Mouse (Mus musculus) midbrain, embryonic 12.5 days (tissue): ENCODE data around the gene Tbxas1. TPM values are rescaled to one million over a fixed set of nuclear protein-coding genes. Genes with fewer than 3 reads are reported as not detected.

Source experiments
- ATAC-seq: fragments of 200-750 bp; cut with Nextera tagmentation; 2 replicates; pipeline ENCODE4 v1.8.0; 2017; ENCODE audit warnings: low read depth, moderate TSS enrichment, moderate library complexity; ENCODE audit not compliant: low FRiP score
- H3K27ac ChIP-seq: fragments of 300-500 bp; sonication (generic); replicated peaks from 2 replicates; pipeline ENCODE4 v1.5.1; 2016; ENCODE audit warnings: mild to moderate bottlenecking
- H3K27me3 ChIP-seq: fragments of 300-500 bp; sonication (generic); 2 replicates; pipeline ENCODE4 v1.6.1; 2016; ENCODE audit warnings: mild to moderate bottlenecking
- H3K36me3 ChIP-seq: fragments of 300-500 bp; sonication (generic); 2 replicates; pipeline ENCODE4 v1.6.1; 2016
- H3K4me1 ChIP-seq: fragments of 300-500 bp; sonication (generic); 2 replicates; pipeline ENCODE4 v1.6.1; 2016
- H3K4me2 ChIP-seq: fragments of 300-500 bp; sonication (generic); replicated peaks from 2 replicates; pipeline ENCODE4 v1.6.1; 2016; ENCODE audit warnings: mild to moderate bottlenecking, moderate library complexity
- H3K4me3 ChIP-seq: fragments of 300-500 bp; sonication (generic); 2 replicates; pipeline ENCODE4 v1.5.1; 2016; ENCODE audit warnings: mild to moderate bottlenecking
- H3K9ac ChIP-seq: fragments of 300-500 bp; sonication (generic); replicated peaks from 2 replicates; pipeline ENCODE4 v1.6.1; 2016; ENCODE audit warnings: mild to moderate bottlenecking, moderate library complexity
- H3K9me3 ChIP-seq: fragments of 300-500 bp; sonication (generic); 2 replicates; pipeline ENCODE4 v1.6.1; 2016; ENCODE audit warnings: mild to moderate bottlenecking
- WGBS: fragments of 180-500 bp; shearing (Covaris S2); methylation state at CpG from one replicate; pipeline ENCODE4 v1.1.7; 2016; 5-methylcytosine and 5-hydroxymethylcytosine counted together
- polyA plus RNA-seq: library from polyadenylated mRNA; unstranded; fragments of >200 nt; fragmentation: Nextera tagmentation; extraction: Ambion mirVana; gene quantifications from 2 replicates; pipeline ENCODE4 v1.2.1, GENCODE M21; 2016

Tbxas1 gene
- polyA plus RNA-seq, 1 experiment from 2014 or later: 2.2 TPM

DNA sequence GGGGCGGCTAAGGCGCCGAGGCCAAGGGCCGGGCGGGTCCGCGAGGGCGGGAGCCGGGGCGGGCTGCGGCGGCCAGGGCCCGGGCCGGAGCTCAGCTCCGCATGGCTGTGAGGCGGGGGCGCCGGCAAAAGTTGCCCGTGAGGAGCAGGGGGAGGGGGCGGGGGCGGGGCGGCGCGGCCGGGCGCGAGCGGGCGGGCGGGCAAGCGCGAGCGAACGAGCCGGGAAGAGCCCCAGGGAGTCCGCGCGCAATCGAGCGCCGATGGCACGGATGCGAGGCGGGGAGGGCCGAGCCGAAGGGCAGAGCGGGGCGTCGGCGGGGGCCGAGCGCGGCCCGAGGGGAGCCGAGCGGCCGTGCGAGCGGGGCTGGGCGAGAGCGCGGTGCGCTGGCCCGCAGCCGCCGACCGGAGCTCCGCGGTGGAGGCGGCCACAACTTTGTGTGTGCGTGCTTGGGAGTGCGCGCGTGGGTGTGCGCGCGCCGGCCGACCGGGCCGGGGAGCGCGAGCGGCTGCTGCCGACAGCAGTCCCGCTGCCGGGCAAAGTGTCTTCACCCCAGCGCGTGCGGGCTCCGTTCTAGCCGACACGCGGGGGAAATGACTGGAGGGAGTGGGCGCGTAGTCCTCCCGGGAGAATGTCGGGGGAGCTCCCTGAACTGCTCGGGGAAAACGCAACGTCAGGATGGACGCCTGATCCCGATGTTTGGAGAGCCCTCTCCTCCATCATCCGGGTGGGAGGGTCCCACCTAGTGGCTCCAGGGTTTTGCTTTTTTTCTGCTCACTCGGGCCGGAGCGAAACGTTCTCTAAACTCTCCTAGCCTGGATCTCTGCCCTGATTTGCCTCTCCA, 1.1 kb downstream of the Tbxas1 start, which contains the start of gene Hipk2:
Hipk2 (minus strand) TSS at position 95 of the 841 bp plus-strand sequence.
- Histone ChIP-seq H3K27me3 (peaks cover 29% of the 10 kb centered on the region), H3K4me2 (peak within 1 kb of the TSS; percentile 71), H3K9me3 (no peaks in the 10 kb centered on the region), H3K4me1 (peaks cover 26% of the 10 kb centered on the region), H3K27ac (peak within 1 kb of the TSS; percentile 96), H3K4me3 (peak within 1 kb of the TSS; percentile 100), H3K9ac (peak within 1 kb of the TSS; percentile 100), H3K36me3 (no peaks in the 10 kb centered on the region)
- ATAC-seq: peak; percentile 95
- WGBS: under 1% methylated on average over 74 of the region's 108 CpGs

DNA sequence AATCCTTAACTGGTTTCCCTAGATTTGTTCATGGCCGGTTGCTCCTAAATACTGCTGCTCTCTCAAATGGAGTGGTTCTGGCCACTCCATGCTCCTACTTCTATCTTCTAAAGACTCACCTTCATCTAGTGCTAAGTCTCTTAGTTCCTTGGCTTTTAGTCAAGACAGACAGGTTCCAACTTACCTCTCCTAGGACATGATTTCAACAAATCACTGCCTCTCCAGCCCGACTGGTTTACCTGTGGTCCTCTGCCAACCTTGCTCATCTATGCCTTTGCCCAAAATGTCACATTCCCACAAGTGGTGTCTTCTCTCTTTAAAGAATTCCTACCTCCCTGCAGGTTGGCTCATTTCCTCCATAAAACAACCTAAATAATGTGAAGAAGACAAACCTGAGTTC, 2.5 kb downstream of the Tbxas1 start:
- no peaks in the 10 kb centered on the region for H3K36me3 ChIP-seq
- no peak overlapping the region for H3K27ac ChIP-seq
- no peaks in the 10 kb centered on the region for H3K9me3 ChIP-seq
- H3K27me3 ChIP-seq: peaks cover 42% of the 10 kb centered on the region
- H3K4me1 ChIP-seq: peaks cover 12% of the 10 kb centered on the region
- no peak for ATAC-seq
- no peak overlapping the region for H3K4me2 ChIP-seq
- 90% methylated on average over 2 of the region's 2 CpGs for WGBS
- H3K4me3 ChIP-seq: no peak overlapping the region
- H3K9ac ChIP-seq: no peak overlapping the region

DNA sequence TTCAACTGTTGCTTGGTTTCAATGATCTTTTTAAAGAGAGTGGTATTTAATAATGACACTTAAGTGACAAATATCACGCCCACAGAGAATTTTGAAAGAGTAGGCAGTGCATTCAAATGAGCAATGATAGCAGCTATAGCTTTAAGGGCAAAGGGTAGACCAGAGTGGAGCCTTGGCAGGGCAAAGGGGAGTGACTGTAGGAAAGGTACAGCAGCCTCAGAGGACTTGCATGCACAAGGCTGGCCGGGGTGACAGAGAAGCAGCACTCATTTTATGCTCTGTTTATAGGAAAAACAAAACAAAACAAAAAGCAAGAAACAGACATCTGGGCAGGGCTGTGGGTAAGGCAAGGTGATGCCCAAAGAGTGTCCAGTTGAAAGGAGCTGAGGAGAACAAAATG, 6.3 kb downstream of the Tbxas1 start:
- 72% methylated on average over 2 of the region's 2 CpGs for WGBS
- H3K9ac ChIP-seq: no peak overlapping the region
- H3K27ac ChIP-seq: no peak overlapping the region
- no peak for ATAC-seq
- no peaks in the 10 kb centered on the region for H3K9me3 ChIP-seq
- no peak overlapping the region for H3K4me3 ChIP-seq
- H3K36me3 ChIP-seq: no peaks in the 10 kb centered on the region
- no peak overlapping the region for H3K4me2 ChIP-seq
- H3K27me3 ChIP-seq: peaks cover 42% of the 10 kb centered on the region
- 0 out of 2 replicates have a peak, but pooled peaks cover 9% of the 10 kb centered on the region for H3K4me1 ChIP-seq

DNA sequence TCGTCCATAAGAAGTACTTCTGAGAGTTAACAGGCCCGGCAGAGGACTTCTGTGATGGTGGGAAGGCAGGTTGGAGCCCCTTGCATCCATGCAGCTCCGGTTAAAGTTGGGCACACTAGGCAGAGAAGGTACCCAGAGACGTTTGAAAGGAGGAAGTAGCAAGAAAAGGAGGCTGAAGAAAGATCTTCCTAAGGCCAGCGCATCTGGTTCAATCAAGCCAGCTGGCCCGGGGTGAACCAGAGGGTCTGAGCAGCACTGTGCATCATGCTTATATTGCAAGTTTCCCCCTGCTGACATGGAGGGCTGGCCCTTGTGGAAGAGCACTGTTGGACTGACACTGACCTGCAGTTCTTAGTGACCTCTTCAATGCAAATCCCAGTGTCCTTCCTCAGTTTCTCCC, 6.8 kb downstream of the Tbxas1 start:
- H3K9me3 ChIP-seq: no peaks in the 10 kb centered on the region
- no peak for ATAC-seq
- H3K27me3 ChIP-seq: peaks cover 42% of the 10 kb centered on the region
- WGBS: 70% methylated on average over 6 of the region's 6 CpGs
- no peak overlapping the region for H3K9ac ChIP-seq
- no peak overlapping the region for H3K27ac ChIP-seq
- H3K4me2 ChIP-seq: no peak overlapping the region
- H3K36me3 ChIP-seq: no peaks in the 10 kb centered on the region
- 0 out of 2 replicates have a peak, but pooled peaks cover 9% of the 10 kb centered on the region for H3K4me1 ChIP-seq
- H3K4me3 ChIP-seq: no peak overlapping the region

DNA sequence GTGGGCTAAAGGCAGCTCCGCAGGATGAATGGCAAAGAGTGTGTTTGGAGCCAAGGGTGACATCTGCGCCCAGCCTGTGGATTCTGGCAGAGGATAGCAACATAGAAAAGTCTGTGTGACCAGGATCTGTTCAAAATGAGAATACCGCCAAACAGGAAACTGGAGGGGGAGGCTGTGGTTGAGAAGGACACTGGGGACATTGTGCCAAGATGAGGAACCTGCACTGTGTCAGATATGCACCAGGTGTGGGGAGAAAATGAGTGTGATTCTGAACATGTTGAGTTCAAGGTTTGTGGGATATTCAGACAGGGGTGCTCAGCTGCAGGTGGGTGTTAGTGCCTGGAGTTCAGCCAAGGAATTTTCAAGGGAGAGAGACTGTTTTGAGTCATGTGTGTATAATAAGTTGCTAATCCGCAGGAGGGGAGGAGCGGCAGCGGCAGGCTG, 7.5 kb downstream of the Tbxas1 start:
- H3K9ac ChIP-seq: no peak overlapping the region
- H3K4me1 ChIP-seq: 0 out of 2 replicates have a peak, but pooled peaks cover 9% of the 10 kb centered on the region
- H3K4me3 ChIP-seq: no peak overlapping the region
- no peaks in the 10 kb centered on the region for H3K36me3 ChIP-seq
- H3K27ac ChIP-seq: no peak overlapping the region
- no peak overlapping the region for H3K4me2 ChIP-seq
- 55% methylated on average over 6 of the region's 6 CpGs for WGBS
- no peaks in the 10 kb centered on the region for H3K9me3 ChIP-seq
- H3K27me3 ChIP-seq: peaks cover 37% of the 10 kb centered on the region
- no peak for ATAC-seq

DNA sequence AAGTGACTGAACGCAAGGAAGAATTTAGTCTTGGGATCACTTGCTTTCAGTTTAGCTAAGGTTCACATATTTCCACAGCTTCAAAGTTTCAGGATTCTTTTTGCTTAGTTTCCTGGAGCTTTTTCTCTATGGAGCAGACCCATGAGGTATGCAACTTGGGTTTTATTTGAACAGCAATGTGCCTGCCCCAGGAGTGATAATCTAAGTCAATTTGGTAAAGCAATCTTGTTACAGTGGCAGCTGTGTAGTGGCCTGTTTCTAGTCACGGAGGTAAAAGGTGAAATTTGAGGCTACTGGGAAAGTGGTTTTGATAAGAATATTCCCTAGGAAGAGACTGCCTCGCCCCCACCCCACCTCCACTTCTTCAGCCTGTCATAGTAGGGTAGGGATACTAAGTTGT, 9.3 kb downstream of the Tbxas1 start:
- WGBS: 80% methylated on average over 3 of the region's 3 CpGs
- H3K36me3 ChIP-seq: no peaks in the 10 kb centered on the region
- ATAC-seq: no peak

DNA sequence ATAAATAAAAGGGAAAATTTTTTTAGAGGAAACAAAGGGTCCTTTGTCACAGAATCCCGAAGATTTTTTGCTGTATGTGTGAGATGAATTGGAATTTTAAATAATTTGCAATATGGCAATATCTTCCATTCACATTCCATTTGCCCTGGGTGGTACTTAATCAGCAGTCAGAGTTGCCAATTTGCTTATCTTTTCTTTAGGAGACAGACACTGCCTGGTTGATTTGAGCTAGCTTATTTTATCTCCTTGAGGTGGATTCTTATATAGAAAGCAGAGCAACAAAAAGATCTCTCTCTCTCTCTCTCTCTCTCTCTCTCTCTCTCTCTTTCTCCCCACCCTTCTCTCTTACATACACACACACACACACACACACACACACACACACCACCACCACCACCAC, 9.9 kb downstream of the Tbxas1 start:
- Histone ChIP-seq H3K27ac (no peak overlapping the region), H3K36me3 (no peaks in the 10 kb centered on the region), H3K27me3 (peaks cover 19% of the 10 kb centered on the region), H3K4me1 (0 out of 2 replicates have a peak, but pooled peaks cover 9% of the 10 kb centered on the region), H3K4me3 (no peak overlapping the region), H3K9me3 (no peaks in the 10 kb centered on the region), H3K9ac (no peak overlapping the region), H3K4me2 (no peak overlapping the region)
- 66% methylated on average over 1 of the region's 1 CpGs for WGBS
- ATAC-seq: no peak

More for the DNA sequence above, 9.3 kb downstream of the Tbxas1 start:
- Histone ChIP-seq H3K9ac (no peak overlapping the region), H3K4me2 (no peak overlapping the region), H3K4me3 (no peak overlapping the region), H3K27me3 (peaks cover 24% of the 10 kb centered on the region), H3K4me1 (0 out of 2 replicates have a peak, but pooled peaks cover 9% of the 10 kb centered on the region), H3K9me3 (no peaks in the 10 kb centered on the region), H3K27ac (no peak overlapping the region)

DNA sequence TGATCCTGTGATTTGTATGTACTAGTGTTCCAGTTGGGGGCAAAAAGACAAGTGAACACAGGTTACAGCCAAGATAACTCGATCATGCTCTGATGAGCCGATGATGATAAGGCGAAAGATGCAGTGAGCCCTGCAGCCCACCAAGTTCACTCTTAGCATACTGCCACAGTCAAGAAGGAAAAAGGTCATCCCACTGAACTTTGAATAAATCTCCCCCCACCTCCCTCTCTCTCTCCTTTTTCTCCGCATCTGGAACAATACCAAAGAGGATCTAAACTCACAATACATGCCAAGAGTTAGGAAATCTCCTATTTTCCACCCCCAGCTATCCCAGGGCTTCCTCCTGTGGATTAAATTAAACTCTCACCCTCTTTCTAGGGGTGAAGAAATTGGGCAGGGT, 12.2 kb downstream of the Tbxas1 start:
- 80% methylated on average over 4 of the region's 4 CpGs for WGBS
- ATAC-seq: no peak

DNA sequence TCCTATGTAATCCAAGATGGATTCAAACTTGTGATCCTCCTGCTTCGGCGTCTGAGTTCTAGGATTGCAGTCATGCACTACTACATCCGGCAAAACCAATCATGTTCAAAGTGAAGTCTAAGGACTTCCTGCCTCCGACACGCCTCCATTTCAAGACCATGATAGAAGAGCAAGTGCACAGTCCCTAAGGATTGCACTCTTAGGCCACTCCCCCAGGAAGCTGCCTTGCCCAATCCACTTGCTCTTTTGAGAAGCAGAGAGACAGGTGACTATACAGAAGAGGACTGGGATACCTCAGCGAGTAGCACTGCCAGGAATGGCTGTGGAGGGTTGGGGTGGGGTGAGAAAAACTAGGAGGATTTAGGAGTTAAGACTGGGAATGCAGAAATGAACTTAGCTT, 14.0 kb downstream of the Tbxas1 start:
- no peak for ATAC-seq
- 77% methylated on average over 6 of the region's 6 CpGs for WGBS

More for the DNA sequence above, 12.2 kb downstream of the Tbxas1 start:
- Histone ChIP-seq H3K4me1 (0 out of 2 replicates have a peak, but pooled peaks cover 9% of the 10 kb centered on the region), H3K9ac (no peak overlapping the region), H3K4me3 (no peak overlapping the region), H3K4me2 (no peak overlapping the region), H3K36me3 (no peaks in the 10 kb centered on the region), H3K27ac (no peak overlapping the region), H3K27me3 (peaks cover 2% of the 10 kb centered on the region; the same call in 1 of the 2 replicates), H3K9me3 (no peaks in the 10 kb centered on the region)

DNA sequence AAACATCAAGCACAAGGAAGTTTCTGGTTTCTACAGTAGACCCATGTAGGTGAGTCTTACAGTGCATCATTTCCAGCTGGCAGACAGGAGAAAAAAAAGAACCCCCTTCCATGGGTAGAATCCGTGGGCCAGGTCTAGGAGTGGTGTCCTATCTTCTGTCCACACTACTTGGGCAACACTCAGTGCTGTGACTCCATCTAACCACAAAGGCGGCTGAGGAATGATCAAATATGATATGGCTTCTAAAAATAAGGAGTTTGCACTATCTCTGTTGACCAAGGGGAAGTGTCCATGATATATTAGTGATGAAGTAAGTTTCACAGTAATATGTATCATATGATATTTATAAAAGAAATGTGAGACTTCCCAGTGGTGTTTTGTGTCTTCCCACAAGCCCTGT, 16.8 kb downstream of the Tbxas1 start:
- ATAC-seq: no peak
- Histone ChIP-seq H3K36me3 (no peaks in the 10 kb centered on the region), H3K4me2 (no peak overlapping the region), H3K4me1 (peaks cover 4% of the 10 kb centered on the region; the same call in 1 of the 2 replicates), H3K9ac (no peak overlapping the region), H3K9me3 (no peaks in the 10 kb centered on the region), H3K27me3 (no peaks in the 10 kb centered on the region), H3K27ac (no peak overlapping the region), H3K4me3 (no peak overlapping the region)
- 70% methylated on average over 2 of the region's 2 CpGs for WGBS

More for the DNA sequence above, 14.0 kb downstream of the Tbxas1 start:
- Histone ChIP-seq H3K9me3 (no peaks in the 10 kb centered on the region), H3K4me3 (no peak overlapping the region), H3K9ac (no peak overlapping the region), H3K36me3 (no peaks in the 10 kb centered on the region), H3K27me3 (no peaks in the 10 kb centered on the region), H3K4me2 (no peak overlapping the region), H3K4me1 (no peaks in the 10 kb centered on the region), H3K27ac (no peak overlapping the region)

DNA sequence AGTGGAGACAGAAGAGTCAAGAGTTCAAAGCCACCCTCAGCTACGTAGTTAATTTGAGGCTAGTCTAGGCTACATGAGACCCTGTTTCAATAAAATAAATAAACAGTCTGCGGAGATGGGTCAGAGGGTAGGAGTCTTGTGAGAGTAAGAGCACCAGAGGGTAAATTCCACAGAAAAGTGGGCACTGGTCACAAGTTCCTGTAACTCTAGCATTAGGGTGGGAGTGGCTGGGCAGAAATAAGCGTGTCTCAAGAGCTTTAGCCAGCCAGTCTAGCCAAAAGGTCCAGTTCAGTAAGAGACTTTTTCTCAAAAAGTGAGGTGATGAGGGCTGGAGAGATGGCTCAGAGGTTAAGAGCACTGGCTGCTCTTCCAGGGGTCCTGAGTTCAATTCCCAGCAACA, 18.4 kb downstream of the Tbxas1 start:
- 75% methylated on average over 3 of the region's 3 CpGs for WGBS
- no peak overlapping the region for H3K9ac ChIP-seq
- ATAC-seq: no peak
- peaks cover 9% of the 10 kb centered on the region; the same call in 1 of the 2 replicates for H3K4me1 ChIP-seq
- H3K4me2 ChIP-seq: no peak overlapping the region
- no peaks in the 10 kb centered on the region for H3K27me3 ChIP-seq
- H3K36me3 ChIP-seq: no peaks in the 10 kb centered on the region
- no peak overlapping the region for H3K4me3 ChIP-seq
- no peaks in the 10 kb centered on the region for H3K9me3 ChIP-seq
- H3K27ac ChIP-seq: no peak overlapping the region

DNA sequence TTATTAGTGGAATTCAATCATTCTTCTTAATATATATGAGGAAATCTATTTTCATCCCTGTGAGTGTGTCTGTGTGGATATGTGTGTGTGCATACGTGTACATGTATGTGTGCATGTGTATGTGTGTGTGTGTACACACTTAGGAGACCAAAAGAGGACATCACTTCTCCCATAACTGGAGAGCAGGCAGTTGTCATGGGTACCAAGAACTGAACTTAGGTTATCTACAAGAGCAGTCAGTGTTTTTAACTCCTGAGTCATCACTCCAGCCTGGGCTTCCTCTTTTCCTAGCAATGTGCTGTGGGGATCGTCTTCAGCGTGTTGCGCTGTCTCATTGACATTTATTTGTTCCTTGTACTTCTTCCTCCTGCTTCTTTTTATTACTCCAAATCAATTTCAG, 24.9 kb downstream of the Tbxas1 start:
- H3K27ac ChIP-seq: no peak overlapping the region
- H3K27me3 ChIP-seq: no peaks in the 10 kb centered on the region
- H3K9me3 ChIP-seq: no peaks in the 10 kb centered on the region
- H3K9ac ChIP-seq: no peak overlapping the region
- peaks cover 9% of the 10 kb centered on the region; the same call in 1 of the 2 replicates for H3K4me1 ChIP-seq
- H3K4me3 ChIP-seq: no peak overlapping the region
- no peaks in the 10 kb centered on the region for H3K36me3 ChIP-seq
- WGBS: 93% methylated on average over 4 of the region's 4 CpGs
- ATAC-seq: no peak
- no peak overlapping the region for H3K4me2 ChIP-seq
